Mouse (Mus musculus) stomach, postnatal 0 days (tissue): ENCODE results near the gene Galnt6. TPM values are rescaled to one million over a fixed set of nuclear protein-coding genes. Genes with fewer than 3 reads are reported as not detected.
A peak's percentile ranks its signal among the peaks of the same experiment; 100 is the strongest.

ENCODE experiments used
- ATAC-seq: fragments of 200-750 bp; cut with Nextera tagmentation; 2 replicates; pipeline ENCODE4 v1.8.0; 2017; ENCODE audit not compliant: low FRiP score, low TSS enrichment
- DNase-seq: peaks from one replicate; pipeline ENCODE4 v3.0.0-alpha.2; 2016; ENCODE audit warnings: low spot score
- H3K27ac ChIP-seq: fragments of 300-500 bp; sonication (generic); replicated peaks from 2 replicates; pipeline ENCODE4 v1.5.1; 2014; ENCODE audit warnings: mild to moderate bottlenecking, control low read depth
- H3K27me3 ChIP-seq: fragments of 300-500 bp; sonication (generic); 2 replicates; pipeline ENCODE4 v1.6.1; 2014; ENCODE audit warnings: low read length; ENCODE audit not compliant: control insufficient read depth, insufficient read depth
- H3K36me3 ChIP-seq: fragments of 300-500 bp; sonication (generic); 2 replicates; pipeline ENCODE4 v1.6.1; 2014; ENCODE audit warnings: low read length, mixed read lengths; ENCODE audit not compliant: control insufficient read depth, insufficient read depth
- H3K4me1 ChIP-seq: fragments of 300-500 bp; sonication (generic); replicated peaks from 2 replicates; pipeline ENCODE4 v1.6.1; 2014; ENCODE audit warnings: antibody characterized with exemption; ENCODE audit not compliant: control insufficient read depth, insufficient read depth
- H3K4me2 ChIP-seq: fragments of 300-500 bp; sonication (generic); replicated peaks from 2 replicates; pipeline ENCODE4 v1.6.1; 2014; ENCODE audit warnings: low read depth, mild to moderate bottlenecking, control low read depth, moderate library complexity
- H3K4me3 ChIP-seq: fragments of 300-500 bp; sonication (generic); 2 replicates; pipeline ENCODE4 v1.5.1; 2014; ENCODE audit warnings: low read depth, low read length, control low read depth
- H3K9ac ChIP-seq: fragments of 300-500 bp; sonication (generic); 2 replicates; pipeline ENCODE4 v1.6.1; 2014; ENCODE audit warnings: mild to moderate bottlenecking, low read length, control low read depth, mixed read lengths
- H3K9me3 ChIP-seq: fragments of 300-500 bp; sonication (generic); 2 replicates; pipeline ENCODE4 v1.6.1; 2016; ENCODE audit warnings: low read length; ENCODE audit not compliant: control insufficient read depth
- CTCF ChIP-seq: IDR thresholded peaks from 2 replicates; pipeline ENCODE4 v1.5.1; 2016; ENCODE audit warnings: antibody characterized with exemption, low read depth, mild to moderate bottlenecking, moderate library complexity
- EP300 ChIP-seq: optimal IDR thresholded peaks from 2 replicates; pipeline ENCODE3; 2016; ENCODE audit warnings: antibody characterized with exemption
- WGBS: fragments of 180-500 bp; shearing (Covaris S2); extraction: QIAGEN DNeasy Blood & Tissue Kit; methylation state at CpG from one replicate; pipeline ENCODE4 v1.1.7; 2014; 5-methylcytosine and 5-hydroxymethylcytosine counted together
- polyA plus RNA-seq: library from polyadenylated mRNA; unstranded; fragments of >200 nt; fragmentation: Nextera tagmentation; extraction: Ambion mirVana; gene quantifications from 2 replicates; pipeline ENCODE4 v1.2.1, GENCODE M21; 2015

Galnt6 gene
- polyA plus RNA-seq, 1 experiment from 2014 or later, result 11.0 TPM

- Histone ChIP-seq H3K4me2 (no peak overlapping the region), H3K27ac (no peak overlapping the region)
- no peak for ATAC-seq
Observed at GRCm38 (mm10) chr15:100755881-100756624, 26.9 kb upstream of the Galnt6 start.

GRCm38 (mm10) chr15:100755498-100755859 is 26.3 kb upstream of the Galnt6 start:
- no peak overlapping the region for H3K9ac ChIP-seq
- WGBS, result 37% methylated on average over 6 of the region's 8 CpGs
- H3K4me3 ChIP-seq, result no peak overlapping the region
- H3K4me1 ChIP-seq, result no peaks in the 10 kb centered on the region
- H3K27me3 ChIP-seq, result no peaks in the 10 kb centered on the region
- no peaks in the 10 kb centered on the region for H3K36me3 ChIP-seq
- H3K27ac ChIP-seq, result no peak overlapping the region; the same call in 1 of the 2 replicates
- H3K4me2 ChIP-seq, result 0 out of 2 replicates have a peak overlapping the region, but pooled peaks have one; percentile 6
- DNase-seq (no peak), ATAC-seq (no peak)
- H3K9me3 ChIP-seq, result no peaks in the 10 kb centered on the region
- TF ChIP-seq EP300 (no peak), CTCF (no peak)

More at GRCm38 (mm10) chr15:100755881-100756624, 26.9 kb upstream of the Galnt6 start:
- Histone ChIP-seq H3K9ac (no peak overlapping the region), H3K4me3 (no peak overlapping the region), H3K27me3 (no peaks in the 10 kb centered on the region), H3K4me1 (no peaks in the 10 kb centered on the region), H3K36me3 (no peaks in the 10 kb centered on the region), H3K9me3 (no peaks in the 10 kb centered on the region)
- TF ChIP-seq EP300 (no peak), CTCF (no peak)
- no peak for DNase-seq
- 48% methylated on average over 3 of the region's 3 CpGs for WGBS

- no peak overlapping the region; the same call in 1 of the 2 replicates for H3K27ac ChIP-seq
- no peak overlapping the region for H3K9ac ChIP-seq
- H3K9me3 ChIP-seq, result no peaks in the 10 kb centered on the region
- peak; percentile 41 for ATAC-seq
- H3K4me2 ChIP-seq, result 0 out of 2 replicates have a peak overlapping the region, but pooled peaks have one; percentile 6
- no peaks in the 10 kb centered on the region for H3K4me1 ChIP-seq
- no peaks in the 10 kb centered on the region for H3K36me3 ChIP-seq
- peak; percentile 73 for DNase-seq
- no peaks in the 10 kb centered on the region for H3K27me3 ChIP-seq
- no peak overlapping the region for H3K4me3 ChIP-seq
- 10% methylated on average over 11 of the region's 11 CpGs for WGBS
- peak; percentile 78 for TF ChIP-seq CTCF
- no peak for TF ChIP-seq EP300
Observed at GRCm38 (mm10) chr15:100754805-100755497, 25.8 kb upstream of the Galnt6 start.

GRCm38 (mm10) chr15:100754041-100754440 is 24.9 kb upstream of the Galnt6 start:
- Histone ChIP-seq H3K4me2 (no peak overlapping the region), H3K9ac (no peak overlapping the region), H3K27ac (no peak overlapping the region), H3K36me3 (no peaks in the 10 kb centered on the region), H3K27me3 (no peaks in the 10 kb centered on the region), H3K4me3 (no peak overlapping the region), H3K9me3 (no peaks in the 10 kb centered on the region), H3K4me1 (no peaks in the 10 kb centered on the region)
- DNase-seq (no peak), ATAC-seq (no peak)
- 54% methylated on average over 7 of the region's 7 CpGs for WGBS
- TF ChIP-seq CTCF, result no peak
- no peak for TF ChIP-seq EP300

GRCm38 (mm10) chr15:100753045-100753444 is 23.9 kb upstream of the Galnt6 start:
- H3K36me3 ChIP-seq, result no peaks in the 10 kb centered on the region
- WGBS, result 51% methylated on average over 5 of the region's 5 CpGs
- TF ChIP-seq CTCF (no peak), EP300 (no peak)
- no peak overlapping the region for H3K9ac ChIP-seq
- H3K4me3 ChIP-seq, result no peak overlapping the region
- H3K9me3 ChIP-seq, result no peaks in the 10 kb centered on the region
- H3K4me1 ChIP-seq, result no peaks in the 10 kb centered on the region
- no peak overlapping the region for H3K27ac ChIP-seq
- DNase-seq, result peak; percentile 52
- H3K27me3 ChIP-seq, result no peaks in the 10 kb centered on the region
- H3K4me2 ChIP-seq, result no peak overlapping the region
- peak; percentile 41; the same call in 1 of the 2 replicates for ATAC-seq

GRCm38 (mm10) chr15:100752439-100752838 is 23.3 kb upstream of the Galnt6 start:
- Histone ChIP-seq H3K27ac (no peak overlapping the region), H3K9ac (no peak overlapping the region), H3K9me3 (no peaks in the 10 kb centered on the region), H3K4me3 (no peak overlapping the region), H3K4me2 (no peak overlapping the region), H3K4me1 (no peaks in the 10 kb centered on the region), H3K27me3 (no peaks in the 10 kb centered on the region), H3K36me3 (no peaks in the 10 kb centered on the region)
- DNase-seq (no peak), ATAC-seq (no peak)
- WGBS, result 69% methylated on average over 2 of the region's 2 CpGs
- TF ChIP-seq EP300 (no peak), CTCF (0 out of 2 replicates have a peak, but pooled peaks have one; percentile 20)
